Mouse (Mus musculus) heart, adult 2 months (tissue): ENCODE data around the gene Ttll3. TPM values are rescaled to one million over a fixed set of nuclear protein-coding genes. Genes with fewer than 3 reads are reported as not detected.

Experiments used
- DNase-seq, 2 experiments: peaks; one replicate each; pipeline ENCODE4 v3.0.0; 2021
- H3K27ac ChIP-seq: fragments of 200-600 bp; 2 replicates; pipeline ENCODE4 v1.8.1; 2022
- H3K27me3 ChIP-seq: fragments of 200-500 bp; 2 replicates; pipeline ENCODE4 v1.6.1; 2012; ENCODE audit warnings: mild to moderate bottlenecking, low read length, inconsistent platforms, mixed read lengths; ENCODE audit not compliant: control insufficient read depth, insufficient read depth
- H3K36me3 ChIP-seq: fragments of 200-500 bp; 2 replicates; pipeline ENCODE4 v1.6.1; 2012; ENCODE audit warnings: low read length, inconsistent platforms; ENCODE audit not compliant: control insufficient read depth, insufficient read depth
- H3K4me1 ChIP-seq: fragments of 200-500 bp; 2 replicates; pipeline ENCODE4 v1.6.1; 2011; ENCODE audit warnings: low read length; ENCODE audit not compliant: control insufficient read depth, insufficient read depth
- H3K4me3 ChIP-seq: fragments of 200-600 bp; 2 replicates; pipeline ENCODE4 v1.8.1; 2022
- H3K79me2 ChIP-seq: fragments of 200-500 bp; replicated peaks from 2 replicates; pipeline ENCODE4 v1.6.1; 2012; ENCODE audit warnings: mild to moderate bottlenecking, inconsistent platforms, low read length, moderate library complexity, mixed read lengths; ENCODE audit not compliant: control insufficient read depth, insufficient read depth
- H3K9ac ChIP-seq: fragments of 200-500 bp; 2 replicates; pipeline ENCODE4 v1.6.1; 2012; ENCODE audit warnings: low read depth, mild to moderate bottlenecking, control low read depth, inconsistent platforms, low read length, mixed read lengths
- CTCF ChIP-seq: fragments of 200-600 bp; IDR thresholded peaks from 2 replicates; pipeline ENCODE4 v1.8.1; 2022; ENCODE audit warnings: antibody characterized with exemption, mild to moderate bottlenecking, moderate library complexity
- EP300 ChIP-seq: fragments of 200-500 bp; IDR thresholded peaks from 2 replicates; pipeline ENCODE4 v1.6.1; 2011; ENCODE audit warnings: low read depth, low read length, control low read depth; ENCODE audit not compliant: insufficient read depth
- POLR2A ChIP-seq: fragments of 200-500 bp; IDR thresholded peaks from 2 replicates; pipeline ENCODE4 v1.6.1; 2011; ENCODE audit warnings: mild to moderate bottlenecking, low read depth, low read length, control low read depth; ENCODE audit not compliant: insufficient read depth
- WGBS: fragments of 180-500 bp; shearing (Covaris S2); methylation state at CpG from one replicate; pipeline ENCODE4 v1.1.7; 2018; 5-methylcytosine and 5-hydroxymethylcytosine counted together
- intact Hi-C: fragments of 180-260 bp; cut with DNase I; formaldehyde crosslinking; loops from one replicate; pipeline ENCODE4 v1.15.1; 2025
- polyA plus RNA-seq: library from polyadenylated mRNA; depleted of rRNA; stranded (reverse); fragments of >200 nt; gene quantifications from 2 replicates; pipeline ENCODE4 v1.2.3, GENCODE M21; 2012
- total RNA-seq, 2 experiments: library from RNA; stranded (reverse); gene quantifications; 2 replicates each; pipeline ENCODE4 v1.2.3; 2021

Ttll3 gene
- total and polyA plus RNA-seq, 3 experiments, result 0.97 to 4.8 (median 1.5) TPM

GRCm38 (mm10) chr6:113428006-113428405, 38.9 kb downstream of the Ttll3 start:
- Histone ChIP-seq H3K4me3 (no peak overlapping the region), H3K27me3 (no peaks in the 10 kb centered on the region), H3K36me3 (no peaks in the 10 kb centered on the region), H3K27ac (no peak overlapping the region), H3K9ac (no peak overlapping the region), H3K4me1 (no peaks in the 10 kb centered on the region), H3K79me2 (no peaks in the 10 kb centered on the region)
- intact Hi-C loops, result no loop called here
- no peak for DNase-seq
- 93% methylated on average over 16 of the region's 16 CpGs for WGBS
- TF ChIP-seq POLR2A (no peak), EP300 (no peak), CTCF (no peak)

GRCm38 (mm10) chr6:113429965-113430364, 40.9 kb downstream of the Ttll3 start:
- Histone ChIP-seq H3K36me3 (no peaks in the 10 kb centered on the region), H3K79me2 (no peaks in the 10 kb centered on the region), H3K4me1 (no peaks in the 10 kb centered on the region), H3K27me3 (no peaks in the 10 kb centered on the region), H3K27ac (no peak overlapping the region), H3K9ac (no peak overlapping the region), H3K4me3 (no peak overlapping the region)
- DNase-seq, result no peak
- 67% methylated on average over 3 of the region's 3 CpGs for WGBS
- TF ChIP-seq POLR2A, result no peak
- no peak for TF ChIP-seq CTCF
- intact Hi-C loops, result no loop called here

GRCm38 (mm10) chr6:113430846-113431245, 41.8 kb downstream of the Ttll3 start:
- DNase-seq, result no peak
- H3K36me3 ChIP-seq, result no peaks in the 10 kb centered on the region
- no peaks in the 10 kb centered on the region for H3K27me3 ChIP-seq
- no peaks in the 10 kb centered on the region for H3K4me1 ChIP-seq
- H3K4me3 ChIP-seq, result no peak overlapping the region
- no peaks in the 10 kb centered on the region for H3K79me2 ChIP-seq
- WGBS, result 56% methylated on average over 3 of the region's 3 CpGs
- intact Hi-C loops, result no loop called here
- H3K27ac ChIP-seq, result no peak overlapping the region
- TF ChIP-seq CTCF (no peak), EP300 (no peak), POLR2A (no peak)
- no peak overlapping the region for H3K9ac ChIP-seq

- no peak overlapping the region for H3K4me3 ChIP-seq
- TF ChIP-seq CTCF (no peak), EP300 (no peak), POLR2A (no peak)
- intact Hi-C loops, result no loop called here
- no peaks in the 10 kb centered on the region for H3K27me3 ChIP-seq
- no peak overlapping the region for H3K27ac ChIP-seq
- DNase-seq, result no peak
- no peak overlapping the region for H3K9ac ChIP-seq
- H3K36me3 ChIP-seq, result no peaks in the 10 kb centered on the region
- WGBS, result 54% methylated on average over 3 of the region's 3 CpGs
- H3K79me2 ChIP-seq, result no peaks in the 10 kb centered on the region
- H3K4me1 ChIP-seq, result no peaks in the 10 kb centered on the region
Observed at GRCm38 (mm10) chr6:113431801-113432200, 42.7 kb downstream of the Ttll3 start.

GRCm38 (mm10) chr6:113433661-113434060, 44.6 kb downstream of the Ttll3 start:
- Histone ChIP-seq H3K27me3 (no peaks in the 10 kb centered on the region), H3K36me3 (no peaks in the 10 kb centered on the region), H3K9ac (no peak overlapping the region), H3K79me2 (no peaks in the 10 kb centered on the region), H3K4me1 (no peaks in the 10 kb centered on the region), H3K4me3 (no peak overlapping the region), H3K27ac (no peak overlapping the region)
- no peak for DNase-seq
- TF ChIP-seq EP300, result no peak
- TF ChIP-seq POLR2A, result no peak
- TF ChIP-seq CTCF, result no peak
- intact Hi-C loops, result no loop called here
- WGBS, result 69% methylated on average over 3 of the region's 3 CpGs

- Histone ChIP-seq H3K36me3 (no peaks in the 10 kb centered on the region), H3K9ac (no peak overlapping the region), H3K27ac (no peak overlapping the region), H3K79me2 (no peaks in the 10 kb centered on the region), H3K4me1 (no peaks in the 10 kb centered on the region), H3K4me3 (no peak overlapping the region), H3K27me3 (no peaks in the 10 kb centered on the region)
- WGBS, result 62% methylated on average over 7 of the region's 7 CpGs
- TF ChIP-seq POLR2A, result no peak
- TF ChIP-seq CTCF, result no peak
- TF ChIP-seq EP300, result no peak
- intact Hi-C loops, result no loop called here
- no peak for DNase-seq
Observed at GRCm38 (mm10) chr6:113434691-113435090, 45.6 kb downstream of the Ttll3 start.
